Mouse (Mus musculus): ENCODE measurements around the gene Fam13a. TPM values are rescaled to one million over a fixed set of nuclear protein-coding genes. Genes with fewer than 3 reads are reported as not detected.

Gene Fam13a
- not detected for polyA plus RNA-seq (2017; shearing (Covaris generic))

- no peak for ATAC-seq
Measured at GRCm38 (mm10) chr6:59024164-59024724, at the start of gene Fam13a. Gene Fam13a (minus strand): TSS chr6:59024549.

GRCm38 (mm10) chr6:59072096-59073060 lies 48.0 kb upstream of the Fam13a start:
- ATAC-seq = no peak

GRCm38 (mm10) chr6:59071691-59072090 lies 47.3 kb upstream of the Fam13a start:
- no peak for ATAC-seq

- no peak for ATAC-seq
Measured at GRCm38 (mm10) chr6:59068187-59068586, 43.8 kb upstream of the Fam13a start.

GRCm38 (mm10) chr6:59064440-59064839 lies 40.1 kb upstream of the Fam13a start:
- no peak for ATAC-seq

GRCm38 (mm10) chr6:59053232-59053631 lies 28.9 kb upstream of the Fam13a start:
- no peak for ATAC-seq

GRCm38 (mm10) chr6:59039719-59040118 lies 15.4 kb upstream of the Fam13a start:
- ATAC-seq = no peak

GRCm38 (mm10) chr6:59032748-59033147 lies 8.4 kb upstream of the Fam13a start:
- ATAC-seq = no peak

- ATAC-seq = no peak
Measured at GRCm38 (mm10) chr6:59031539-59031938, 7.2 kb upstream of the Fam13a start.

GRCm38 (mm10) chr6:59030667-59031066 lies 6.3 kb upstream of the Fam13a start:
- ATAC-seq = no peak

GRCm38 (mm10) chr6:59030037-59030436 lies 5.7 kb upstream of the Fam13a start:
- ATAC-seq = no peak

- no peak for ATAC-seq
Measured at GRCm38 (mm10) chr6:59028871-59029270, 4.5 kb upstream of the Fam13a start.

- no peak for ATAC-seq
Measured at GRCm38 (mm10) chr6:59024806-59025205, 457 bp upstream of the Fam13a start.

GRCm38 (mm10) chr6:59023455-59024163 lies 740 bp downstream of the Fam13a start:
- no peak for ATAC-seq

- ATAC-seq = no peak
Measured at GRCm38 (mm10) chr6:59022621-59023020, 1.7 kb downstream of the Fam13a start.

- ATAC-seq = no peak
Measured at GRCm38 (mm10) chr6:59020346-59020745, 4.0 kb downstream of the Fam13a start.

- no peak for ATAC-seq
Measured at GRCm38 (mm10) chr6:59019847-59020246, 4.5 kb downstream of the Fam13a start.

- no peak for ATAC-seq
Measured at GRCm38 (mm10) chr6:59016336-59016832, 8.0 kb downstream of the Fam13a start.

- no peak for ATAC-seq
Measured at GRCm38 (mm10) chr6:59014760-59015159, 9.6 kb downstream of the Fam13a start.

GRCm38 (mm10) chr6:59014088-59014759 lies 10.1 kb downstream of the Fam13a start:
- no peak for ATAC-seq

- ATAC-seq = no peak
Measured at GRCm38 (mm10) chr6:59010792-59011191, 13.6 kb downstream of the Fam13a start.

GRCm38 (mm10) chr6:59004630-59005029 lies 19.7 kb downstream of the Fam13a start:
- no peak for ATAC-seq

All from activated CD4-positive, CD25-positive, alpha-beta regulatory T cell, adult 4 months (primary cell).